Mouse (Mus musculus) embryonic facial prominence, embryonic 15.5 days (tissue): ENCODE results near the gene Pou5f1. TPM values are rescaled to one million over a fixed set of nuclear protein-coding genes. Genes with fewer than 3 reads are reported as not detected.
"Not testable (repeated sequence)": the region's sequence is repeated elsewhere in the genome, so short reads cannot be mapped to it uniquely, and the experiment has no call there.

Experiments used
- ATAC-seq: fragments of 200-750 bp; cut with Nextera tagmentation; 2 replicates; pipeline ENCODE4 v1.8.0; 2017; ENCODE audit warnings: low read depth, moderate TSS enrichment; ENCODE audit not compliant: insufficient number of reproducible peaks, low FRiP score, low TSS enrichment
- H3K27ac ChIP-seq: fragments of 300-500 bp; sonication (generic); replicated peaks from 2 replicates; pipeline ENCODE4 v1.5.1; 2015; ENCODE audit warnings: mild to moderate bottlenecking, inconsistent platforms
- H3K27me3 ChIP-seq: fragments of 300-500 bp; sonication (generic); 2 replicates; pipeline ENCODE4 v1.6.1; 2015; ENCODE audit warnings: inconsistent platforms
- H3K36me3 ChIP-seq: fragments of 300-500 bp; sonication (generic); 2 replicates; pipeline ENCODE4 v1.6.1; 2015; ENCODE audit warnings: mild to moderate bottlenecking, inconsistent platforms
- H3K4me1 ChIP-seq: fragments of 300-500 bp; sonication (generic); 2 replicates; pipeline ENCODE4 v1.6.1; 2015; ENCODE audit warnings: inconsistent platforms
- H3K4me2 ChIP-seq: fragments of 300-500 bp; sonication (generic); replicated peaks from 2 replicates; pipeline ENCODE4 v1.6.1; 2015; ENCODE audit warnings: mild to moderate bottlenecking, inconsistent platforms
- H3K4me3 ChIP-seq: fragments of 300-500 bp; sonication (generic); replicated peaks from 2 replicates; pipeline ENCODE4 v1.5.1; 2015; ENCODE audit warnings: mild to moderate bottlenecking, inconsistent platforms
- H3K9ac ChIP-seq: fragments of 300-500 bp; sonication (generic); 2 replicates; pipeline ENCODE4 v1.6.1; 2015; ENCODE audit warnings: inconsistent platforms
- H3K9me3 ChIP-seq: fragments of 300-500 bp; sonication (generic); replicated peaks from 2 replicates; pipeline ENCODE4 v1.6.1; 2016; ENCODE audit warnings: inconsistent platforms
- WGBS: fragments of 180-500 bp; shearing (Covaris S2); methylation state at CpG from one replicate; pipeline ENCODE4 v1.1.7; 2015; 5-methylcytosine and 5-hydroxymethylcytosine counted together
- polyA plus RNA-seq: library from polyadenylated mRNA; unstranded; fragments of >200 nt; fragmentation: Nextera tagmentation; extraction: Ambion mirVana; gene quantifications from 2 replicates; pipeline ENCODE4 v1.2.1, GENCODE M21; 2015

Gene Pou5f1
- polyA plus RNA-seq: not detected in 2 replicates

DNA sequence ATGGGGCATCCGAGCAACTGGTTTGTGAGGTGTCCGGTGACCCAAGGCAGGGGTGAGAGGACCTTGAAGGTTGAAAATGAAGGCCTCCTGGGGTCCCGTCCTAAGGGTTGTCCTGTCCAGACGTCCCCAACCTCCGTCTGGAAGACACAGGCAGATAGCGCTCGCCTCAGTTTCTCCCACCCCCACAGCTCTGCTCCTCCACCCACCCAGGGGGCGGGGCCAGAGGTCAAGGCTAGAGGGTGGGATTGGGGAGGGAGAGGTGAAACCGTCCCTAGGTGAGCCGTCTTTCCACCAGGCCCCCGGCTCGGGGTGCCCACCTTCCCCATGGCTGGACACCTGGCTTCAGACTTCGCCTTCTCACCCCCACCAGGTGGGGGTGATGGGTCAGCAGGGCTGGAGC lies at the start of gene Pou5f1:
TSS of gene Pou5f1 (plus strand) at position 243 of the 400 bp plus-strand sequence.
- no peak for ATAC-seq
- no peak within 1 kb of the TSS for H3K27ac ChIP-seq
- no peak within 1 kb of the TSS for H3K9ac ChIP-seq
- no peaks in the 10 kb centered on the region for H3K36me3 ChIP-seq
- 50% methylated on average over 13 of the region's 13 CpGs for WGBS
- H3K27me3 ChIP-seq: peaks cover 33% of the 10 kb centered on the region
- peaks cover 14% of the 10 kb centered on the region for H3K4me1 ChIP-seq
- no peak within 1 kb of the TSS for H3K4me2 ChIP-seq
- no peaks in the 10 kb centered on the region for H3K9me3 ChIP-seq
- no peak within 1 kb of the TSS for H3K4me3 ChIP-seq

GRCm38 (mm10) chr17:35458247-35458646 lies 47.6 kb upstream of the Pou5f1 start:
- H3K9ac ChIP-seq, H3K27ac ChIP-seq, H3K4me1 ChIP-seq, H3K9me3 ChIP-seq, H3K27me3 ChIP-seq, ATAC-seq, H3K36me3 ChIP-seq, H3K4me2 ChIP-seq, H3K4me3 ChIP-seq: not testable (repeated sequence)
- no CpG with 5 or more reads among the region's 1 CpGs for WGBS

DNA sequence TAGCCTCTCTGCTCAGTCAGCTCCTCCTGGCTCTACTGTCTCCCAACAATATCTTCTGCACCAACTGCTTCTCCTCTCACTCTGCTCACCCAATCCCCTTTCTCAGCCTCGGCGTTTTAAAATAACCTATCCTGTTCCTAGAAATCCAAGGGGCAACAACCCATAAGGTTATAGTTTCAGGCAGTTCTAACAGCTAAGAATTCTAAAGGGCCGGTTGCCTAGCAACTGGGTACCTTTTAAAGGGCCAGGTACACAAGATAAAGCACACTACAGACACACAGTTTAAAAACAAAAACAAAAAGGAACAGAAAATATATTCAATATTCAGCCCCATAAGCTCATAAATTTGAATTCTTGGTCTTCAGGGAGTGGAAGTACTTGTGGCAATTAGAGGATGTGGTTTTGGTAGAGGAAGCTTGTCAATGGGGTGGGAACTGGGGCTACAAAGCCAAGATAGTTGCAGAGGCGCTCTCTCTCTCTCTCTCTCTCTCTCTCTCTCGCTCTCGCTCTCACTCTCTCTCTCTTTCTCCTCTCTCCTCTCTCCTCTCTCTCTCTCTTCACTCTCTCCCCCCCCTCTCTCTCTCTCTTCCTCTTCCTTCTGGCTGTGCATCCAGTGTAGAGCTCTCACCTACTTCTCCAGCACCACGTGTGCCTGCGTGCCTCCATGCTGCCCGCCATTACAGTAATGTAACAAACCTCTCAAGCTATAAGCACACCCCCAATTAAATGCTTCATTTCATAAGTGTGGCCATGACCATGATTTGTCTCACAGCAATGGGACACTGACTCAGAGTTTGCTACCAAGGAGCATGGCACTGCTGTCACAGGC lies 45.1 kb upstream of the Pou5f1 start:
- 64% methylated on average over 3 of the region's 9 CpGs for WGBS
- not testable (repeated sequence) for H3K4me3 ChIP-seq, H3K36me3 ChIP-seq, ATAC-seq, H3K4me2 ChIP-seq, H3K27me3 ChIP-seq, H3K4me1 ChIP-seq, H3K27ac ChIP-seq, H3K9me3 ChIP-seq, H3K9ac ChIP-seq

- H3K4me1 ChIP-seq: peaks cover 11% of the 10 kb centered on the region
- H3K36me3 ChIP-seq: not testable (repeated sequence)
Measured at GRCm38 (mm10) chr17:35465651-35466050, 40.2 kb upstream of the Pou5f1 start.

GRCm38 (mm10) chr17:35468936-35469335 lies 36.9 kb upstream of the Pou5f1 start:
- peaks cover 24% of the 10 kb centered on the region for H3K27me3 ChIP-seq
- H3K36me3 ChIP-seq, ATAC-seq, H3K27ac ChIP-seq, H3K9me3 ChIP-seq, H3K9ac ChIP-seq, H3K4me2 ChIP-seq, H3K4me3 ChIP-seq: not testable (repeated sequence)
- 59% methylated on average over 3 of the region's 3 CpGs for WGBS
- peaks cover 13% of the 10 kb centered on the region for H3K4me1 ChIP-seq

More at GRCm38 (mm10) chr17:35465651-35466050, 40.2 kb upstream of the Pou5f1 start:
- not testable (repeated sequence) for ATAC-seq, H3K4me2 ChIP-seq, H3K4me3 ChIP-seq, H3K9me3 ChIP-seq, H3K9ac ChIP-seq, H3K27ac ChIP-seq
- peaks cover 22% of the 10 kb centered on the region for H3K27me3 ChIP-seq
- WGBS: 7% methylated on average over 8 of the region's 8 CpGs

- peak within 1 kb of the TSS; percentile 46 for H3K4me3 ChIP-seq
- no peaks in the 10 kb centered on the region for H3K9me3 ChIP-seq
- H3K27ac ChIP-seq: no peak within 1 kb of the TSS
- H3K4me1 ChIP-seq: peaks cover 13% of the 10 kb centered on the region
- H3K27me3 ChIP-seq: peaks cover 24% of the 10 kb centered on the region
- H3K9ac ChIP-seq: peak within 1 kb of the TSS; percentile 12; the same call in 1 of the 2 replicates
- no peaks in the 10 kb centered on the region for H3K36me3 ChIP-seq
- H3K4me2 ChIP-seq: peak within 1 kb of the TSS; percentile 88
- no peak for ATAC-seq
- WGBS: under 1% methylated on average over 80 of the region's 80 CpGs
Measured at GRCm38 (mm10) chr17:35469842-35470751, 35.7 kb upstream of the Pou5f1 start, which contains the start of gene H2-Q10. H2-Q10 (plus strand) TSS chr17:35470089.

DNA sequence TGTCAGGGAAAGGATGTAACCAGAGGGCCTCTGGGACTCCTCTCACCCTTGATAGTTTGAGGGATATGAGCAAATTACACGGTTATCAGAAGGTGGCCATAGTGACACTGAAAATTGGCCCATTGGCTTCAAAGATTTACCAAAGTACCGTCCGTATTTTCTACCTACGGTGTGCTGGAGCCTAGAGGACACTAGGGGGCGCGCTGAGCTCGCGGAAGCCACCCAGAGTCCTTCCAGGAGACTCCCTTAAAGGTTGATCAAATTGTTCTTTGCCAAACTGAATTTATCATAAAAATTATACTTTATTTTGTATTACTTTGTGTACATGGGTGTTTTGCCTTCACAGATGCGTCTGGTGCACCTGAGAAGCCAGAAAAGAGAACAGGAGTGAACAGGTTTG lies 21.8 kb upstream of the Pou5f1 start:
- Histone ChIP-seq H3K27me3 (no peaks in the 10 kb centered on the region), H3K9ac (no peak overlapping the region), H3K4me1 (0 out of 2 replicates have a peak, but pooled peaks cover 2% of the 10 kb centered on the region), H3K4me2 (no peak overlapping the region), H3K9me3 (no peaks in the 10 kb centered on the region), H3K36me3 (no peaks in the 10 kb centered on the region), H3K4me3 (no peak overlapping the region), H3K27ac (no peak overlapping the region)
- ATAC-seq: no peak
- WGBS: under 1% methylated on average over 9 of the region's 9 CpGs

DNA sequence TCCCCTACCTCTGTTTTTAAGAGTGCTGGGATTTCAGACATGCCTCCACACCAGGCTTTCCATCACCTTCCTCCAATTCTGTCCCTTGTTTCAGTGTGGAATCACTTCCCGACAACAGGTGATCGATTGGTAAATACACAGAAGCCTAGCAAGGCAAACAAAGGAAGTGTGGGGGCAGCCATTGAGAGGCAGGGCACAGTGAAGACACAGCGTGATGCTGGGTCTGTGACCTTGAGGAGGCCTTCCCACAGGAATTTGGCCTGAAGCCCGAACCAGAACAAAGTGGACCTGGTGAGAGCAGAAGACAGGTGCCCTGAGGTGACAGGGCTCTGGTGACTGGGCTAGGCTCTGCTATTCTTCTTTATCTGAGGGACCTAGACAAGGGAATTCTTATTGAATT lies 20.1 kb upstream of the Pou5f1 start:
- Histone ChIP-seq H3K4me1 (0 out of 2 replicates have a peak, but pooled peaks cover 2% of the 10 kb centered on the region), H3K27ac (no peak overlapping the region), H3K27me3 (no peaks in the 10 kb centered on the region), H3K36me3 (no peaks in the 10 kb centered on the region), H3K9me3 (no peaks in the 10 kb centered on the region), H3K9ac (no peak overlapping the region), H3K4me3 (no peak overlapping the region), H3K4me2 (no peak overlapping the region)
- WGBS: 33% methylated on average over 4 of the region's 4 CpGs
- no peak for ATAC-seq

GRCm38 (mm10) chr17:35486726-35487125 lies 19.1 kb upstream of the Pou5f1 start:
- 45% methylated on average over 10 of the region's 10 CpGs for WGBS
- H3K4me2 ChIP-seq: no peak overlapping the region
- no peak for ATAC-seq

DNA sequence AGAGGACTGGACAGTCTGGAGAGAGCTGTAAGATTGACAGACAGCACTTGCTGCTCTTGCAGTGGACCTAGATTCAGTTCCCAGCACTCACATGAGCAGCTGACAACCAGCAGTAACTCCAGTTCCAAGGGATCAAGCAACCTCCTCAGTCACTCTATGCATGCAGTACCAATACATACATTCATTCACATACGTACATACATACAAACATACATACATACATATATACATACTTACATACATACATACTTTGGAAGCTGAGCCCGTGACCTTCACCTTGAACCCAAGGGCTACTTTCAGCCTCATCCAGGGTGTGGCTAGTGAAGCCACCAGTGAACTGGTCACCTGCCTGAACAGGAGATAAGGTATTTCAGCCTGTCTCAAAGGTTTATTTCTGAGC lies 17.8 kb upstream of the Pou5f1 start:
- Histone ChIP-seq H3K9ac (no peak overlapping the region), H3K9me3 (no peaks in the 10 kb centered on the region), H3K27ac (no peak overlapping the region), H3K4me3 (no peak overlapping the region), H3K36me3 (no peaks in the 10 kb centered on the region), H3K4me1 (0 out of 2 replicates have a peak, but pooled peaks cover 2% of the 10 kb centered on the region), H3K27me3 (no peaks in the 10 kb centered on the region), H3K4me2 (no peak overlapping the region)
- WGBS: 88% methylated on average over 2 of the region's 2 CpGs
- ATAC-seq: no peak

More at GRCm38 (mm10) chr17:35486726-35487125, 19.1 kb upstream of the Pou5f1 start:
- 0 out of 2 replicates have a peak, but pooled peaks cover 2% of the 10 kb centered on the region for H3K4me1 ChIP-seq
- H3K36me3 ChIP-seq: no peaks in the 10 kb centered on the region
- H3K27ac ChIP-seq: no peak overlapping the region
- H3K27me3 ChIP-seq: no peaks in the 10 kb centered on the region
- no peak overlapping the region for H3K4me3 ChIP-seq
- no peaks in the 10 kb centered on the region for H3K9me3 ChIP-seq
- no peak overlapping the region for H3K9ac ChIP-seq

DNA sequence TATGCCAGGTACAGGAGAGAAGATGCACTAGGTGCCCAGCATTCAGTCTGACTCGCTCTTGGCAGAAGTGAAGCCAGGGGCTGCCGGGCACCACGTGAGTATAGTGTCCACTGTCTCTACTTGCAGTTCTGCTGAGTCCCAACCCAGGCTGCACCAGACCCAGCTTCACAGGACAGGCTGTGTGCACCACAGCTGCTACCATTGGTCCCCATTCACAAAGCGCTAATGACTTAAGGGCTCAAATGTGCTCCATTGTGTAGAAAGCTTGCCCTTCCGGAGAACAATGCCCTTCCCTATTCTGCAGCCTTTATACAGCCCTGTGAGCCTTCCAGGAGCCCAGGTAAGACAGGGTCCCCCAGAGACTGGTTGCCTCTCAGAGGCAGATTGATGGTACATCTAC lies 15.5 kb upstream of the Pou5f1 start:
- Histone ChIP-seq H3K9ac (no peak overlapping the region), H3K27me3 (no peaks in the 10 kb centered on the region), H3K4me1 (0 out of 2 replicates have a peak, but pooled peaks cover 2% of the 10 kb centered on the region), H3K4me2 (no peak overlapping the region), H3K36me3 (no peaks in the 10 kb centered on the region), H3K9me3 (no peaks in the 10 kb centered on the region), H3K27ac (no peak overlapping the region), H3K4me3 (no peak overlapping the region)
- WGBS: 64% methylated on average over 5 of the region's 5 CpGs
- ATAC-seq: no peak
